Mouse (Mus musculus) naive thymus-derived CD4-positive, alpha-beta T cell, adult 5 months (primary cell): Measurements from ENCODE around the gene Ccdc114. TPM values are rescaled to one million over a fixed set of nuclear protein-coding genes. Genes with fewer than 3 reads are reported as not detected.

ENCODE experiments used
- polyA plus RNA-seq: library from polyadenylated mRNA; unstranded; fragments of 100-300 nt; shearing (Covaris generic); gene quantifications from one replicate; pipeline ENCODE4 v1.2.1, GENCODE M21; 2017

Gene Ccdc114
- polyA plus RNA-seq, result 2.1 TPM

GRCm38 (mm10) chr7:45923762-45924428, at the start of gene Ccdc114:
Gene Ccdc114 (plus strand): TSS chr7:45924072.

GRCm38 (mm10) chr7:45878278-45878677, 45.6 kb upstream of the Ccdc114 start, which contains the start of gene Grin2d:
Gene Grin2d (minus strand): TSS chr7:45878378.

GRCm38 (mm10) chr7:45896517-45897257, 27.2 kb upstream of the Ccdc114 start, which contains the start of the genes Syngr4 and Tmem143:
Gene Syngr4 (minus strand): TSS chr7:45896714.
Gene Tmem143 (plus strand): TSS chr7:45896941.

GRCm38 (mm10) chr7:45921242-45921621, 2.6 kb upstream of the Ccdc114 start, which contains the start of gene Emp3:
Gene Emp3 (minus strand): TSS chr7:45921404.

Other genes with a start within 250 kb of the Ccdc114 start
- 0.26 TPM for gene Ntn5, start 240.1 kb upstream of the Ccdc114 start, polyA plus RNA-seq
- gene Sec1, start 229.7 kb upstream of the Ccdc114 start, polyA plus RNA-seq, result 0.16 TPM
- 4.5 TPM for gene Car11, start 224.2 kb upstream of the Ccdc114 start, polyA plus RNA-seq
- gene Dbp, start 219.0 kb upstream of the Ccdc114 start, polyA plus RNA-seq, result 15.3 TPM
- 1,856 TPM for gene Rpl18, start 208.6 kb upstream of the Ccdc114 start, polyA plus RNA-seq
- 19.2 TPM for gene Sphk2, start 206.1 kb upstream of the Ccdc114 start, polyA plus RNA-seq
- gene Fam83e, start 202.9 kb upstream of the Ccdc114 start, polyA plus RNA-seq, result 0.36 TPM
- not detected for gene Spaca4, start 198.3 kb upstream of the Ccdc114 start, polyA plus RNA-seq
- gene Lmtk3, start 140.3 kb upstream of the Ccdc114 start, polyA plus RNA-seq, result not detected
- 4.7 TPM for gene Sult2b1, start 139.4 kb upstream of the Ccdc114 start, polyA plus RNA-seq
- gene Cyth2, start 109.5 kb upstream of the Ccdc114 start, polyA plus RNA-seq, result 138 TPM
- gene Kcnj14, start 99.3 kb upstream of the Ccdc114 start, polyA plus RNA-seq, result 0.17 TPM
- 39.5 TPM for gene Grwd1, start 93.1 kb upstream of the Ccdc114 start, polyA plus RNA-seq
- 47.7 TPM for gene Kdelr1, start 51.3 kb upstream of the Ccdc114 start, polyA plus RNA-seq
- gene Grin2d, start 45.7 kb upstream of the Ccdc114 start, polyA plus RNA-seq, result 0.66 TPM
- not detected for gene Syngr4, start 27.4 kb upstream of the Ccdc114 start, polyA plus RNA-seq
- 3.1 TPM for gene Tmem143, start 27.1 kb upstream of the Ccdc114 start, polyA plus RNA-seq
- 369 TPM for gene Emp3, start 2.7 kb upstream of the Ccdc114 start, polyA plus RNA-seq
- not detected for gene Abcc6, start 106.2 kb downstream of the Ccdc114 start, polyA plus RNA-seq
- gene Nomo1, start 109.6 kb downstream of the Ccdc114 start, polyA plus RNA-seq, result 32.6 TPM
- not detected for gene Kcnj11, start 176.7 kb downstream of the Ccdc114 start, polyA plus RNA-seq